Mouse (Mus musculus) brain, embryonic 14.5 days (tissue): ENCODE data around the gene Slc38a3.

ENCODE experiments used
- CTCF ChIP-seq: fragments of 200-500 bp; IDR thresholded peaks from 2 replicates; pipeline ENCODE4 v1.5.1; 2012; ENCODE audit warnings: inconsistent platforms, mild to moderate bottlenecking, moderate library complexity, borderline replicate concordance; ENCODE audit not compliant: insufficient read depth, insufficient read length; ENCODE audit errors: extremely low read depth
- POLR2A ChIP-seq: fragments of 200-500 bp; IDR thresholded peaks from 2 replicates; pipeline ENCODE4 v1.6.1; 2012; ENCODE audit warnings: mild to moderate bottlenecking, inconsistent platforms, borderline replicate concordance; ENCODE audit not compliant: poor library complexity, insufficient read depth, insufficient read length, severe bottlenecking; ENCODE audit errors: extremely low read depth

GRCm38 (mm10) chr9:107688939-107689338, 19.6 kb upstream of the Slc38a3 start:
- no peak for TF ChIP-seq CTCF
- TF ChIP-seq POLR2A, result no peak
